In the genomic region with DNA sequence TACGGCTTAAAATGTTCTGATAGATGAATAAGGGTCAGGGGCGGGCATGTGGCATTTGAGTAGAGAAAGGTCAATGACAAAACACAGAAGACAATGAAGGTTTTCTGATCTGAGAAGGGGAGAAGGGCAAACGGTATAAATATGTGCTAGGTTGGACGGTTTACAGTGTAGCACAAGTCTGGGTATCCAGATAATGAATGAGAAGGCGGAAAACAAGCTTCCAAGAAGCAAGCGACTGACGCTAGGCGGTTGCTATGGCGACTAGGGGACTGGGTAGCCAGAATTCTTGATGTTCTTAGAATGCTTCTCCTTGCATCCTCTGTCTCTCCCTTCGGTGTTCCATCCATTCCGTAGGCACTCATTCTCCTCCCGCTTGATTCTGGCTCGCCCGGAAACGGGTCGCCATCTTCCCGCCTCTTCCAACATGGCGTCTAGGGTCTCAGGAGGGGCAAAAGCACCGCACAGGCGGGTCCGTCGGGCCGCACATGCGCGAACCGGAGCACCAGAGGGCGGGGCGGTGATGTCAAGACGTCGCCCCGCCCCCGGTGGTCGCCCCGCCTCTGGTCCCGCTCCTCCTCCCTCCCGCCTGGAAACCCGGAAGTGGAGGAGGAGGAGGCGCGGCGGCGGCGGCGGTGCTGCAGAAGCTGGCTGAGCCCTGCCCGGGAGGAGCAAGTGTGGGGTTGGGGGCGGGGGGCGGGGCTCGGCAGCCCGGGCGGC, we compare ENCODE assay signal across 8 mouse cellular contexts. TPM values are rescaled to one million over a fixed set of nuclear protein-coding genes. Genes with fewer than 3 reads are reported as not detected.
DNase-seq lines count a peak whose midpoint lies in the region; ATAC-seq and TF ChIP-seq lines count a peak whose summit lies in the region.

TSS of gene Ppp1r21 (plus strand) at position 600 of the 717 bp plus-strand sequence.

- ATAC-seq in embryonic facial prominence, embryonic 15.5 days (ENCODE audit: insufficient number of reproducible peaks, low FRiP score, low TSS enrichment, low read depth), result peak; percentile 97
- ATAC-seq in limb, embryonic 14.5 days (ENCODE audit: low FRiP score, low read depth), result peak; percentile 97
- ATAC-seq in midbrain, postnatal 0 days (ENCODE audit: low FRiP score), result peak; percentile 97

- no peaks in the 10 kb centered on the region for H3K9me3 ChIP-seq in embryonic facial prominence, embryonic 15.5 days (replicated peaks)
- no peaks in the 10 kb centered on the region for H3K9me3 ChIP-seq in limb, embryonic 14.5 days (ENCODE audit: control insufficient read depth, low read length)
- H3K9me3 ChIP-seq in midbrain, postnatal 0 days (ENCODE audit: low read length), result no peaks in the 10 kb centered on the region

- H3K4me1 ChIP-seq in bone marrow, adult 2 months (ENCODE audit: control insufficient read depth, insufficient read depth, low read length), result peaks cover 4% of the 10 kb centered on the region
- H3K4me1 ChIP-seq in embryonic facial prominence, embryonic 15.5 days, result peaks cover 16% of the 10 kb centered on the region; the same call in 1 of the 2 replicates
- peaks cover 3% of the 10 kb centered on the region; the same call in 1 of the 2 replicates for H3K4me1 ChIP-seq in limb, embryonic 14.5 days (ENCODE audit: control insufficient read depth, insufficient read depth, low read length)
- H3K4me1 ChIP-seq in midbrain, postnatal 0 days (ENCODE audit: insufficient read depth, low read length), result peaks cover 4% of the 10 kb centered on the region; the same call in 1 of the 2 replicates

- peak within 1 kb of the TSS; percentile 76 for H3K4me2 ChIP-seq in embryonic facial prominence, embryonic 15.5 days (replicated peaks)
- H3K4me2 ChIP-seq in limb, embryonic 14.5 days (replicated peaks; ENCODE audit: low read depth, low read length, severe bottlenecking), result peak within 1 kb of the TSS; percentile 59
- peak within 1 kb of the TSS; percentile 49 for H3K4me2 ChIP-seq in midbrain, postnatal 0 days (ENCODE audit: low read depth, low read length, poor library complexity, severe bottlenecking)

- TF ChIP-seq CTCF in bone marrow, adult 2 months (IDR thresholded peaks at IDR 0.05; ENCODE audit: control insufficient read depth, insufficient read depth, low read length), result no peak
- no peak for TF ChIP-seq CTCF in midbrain, postnatal 0 days (IDR thresholded peaks at IDR 0.05)

- H3K36me3 ChIP-seq in embryonic facial prominence, embryonic 15.5 days, result no peaks in the 10 kb centered on the region
- no peaks in the 10 kb centered on the region for H3K36me3 ChIP-seq in limb, embryonic 14.5 days (ENCODE audit: control insufficient read depth, insufficient read depth, low read length)
- H3K36me3 ChIP-seq in midbrain, postnatal 0 days (ENCODE audit: insufficient read depth, low read length), result no peaks in the 10 kb centered on the region

- peak; percentile 38; the same call in 1 of the 2 replicates for TF ChIP-seq POLR2A in bone marrow, adult 2 months (IDR thresholded peaks at IDR 0.05; ENCODE audit: borderline replicate concordance, control insufficient read depth, low read depth, low read length)
- TF ChIP-seq POLR2A in limb, embryonic 14.5 days (IDR thresholded peaks at IDR 0.05; ENCODE audit: borderline replicate concordance, extremely low read depth, insufficient read depth, insufficient read length), result peak; percentile 65; the same call in 1 of the 2 replicates

- H3K9ac ChIP-seq in embryonic facial prominence, embryonic 15.5 days, result peak within 1 kb of the TSS; percentile 58
- peak within 1 kb of the TSS; percentile 61 for H3K9ac ChIP-seq in limb, embryonic 14.5 days (ENCODE audit: low read depth, low read length, severe bottlenecking)
- H3K9ac ChIP-seq in midbrain, postnatal 0 days (replicated peaks; ENCODE audit: low read length, poor library complexity, severe bottlenecking), result peak within 1 kb of the TSS; percentile 75

- H3K27me3 ChIP-seq in embryonic facial prominence, embryonic 15.5 days, result no peaks in the 10 kb centered on the region
- no peaks in the 10 kb centered on the region for H3K27me3 ChIP-seq in limb, embryonic 14.5 days (ENCODE audit: control insufficient read depth, insufficient read depth, low read length)
- H3K27me3 ChIP-seq in midbrain, postnatal 0 days (ENCODE audit: insufficient read depth, low read length), result no peaks in the 10 kb centered on the region

- DNase-seq in 416B (ENCODE audit: low read depth), result peak; percentile 88
- peak; percentile 94 for DNase-seq in heart, adult 8-10 months (ENCODE audit: low spot score)
- DNase-seq in kidney, adult 9 months, result peak; percentile 99
- DNase-seq in limb, embryonic 14.5 days (ENCODE audit: low spot score), result peak; percentile 96
- DNase-seq in midbrain, postnatal 0 days (ENCODE audit: low spot score), result peak; percentile 98
- DNase-seq in spleen, postnatal 14 days (ENCODE audit: low spot score in 2 of 2), result peak; percentile 93 to 94

- peak within 1 kb of the TSS; percentile 61 for H3K27ac ChIP-seq in bone marrow, adult 2 months (ENCODE audit: control insufficient read depth, insufficient read depth, low read depth, low read length, poor library complexity)
- H3K27ac ChIP-seq in embryonic facial prominence, embryonic 15.5 days (replicated peaks), result peak within 1 kb of the TSS; percentile 80
- peak within 1 kb of the TSS; percentile 34 for H3K27ac ChIP-seq in limb, embryonic 14.5 days (replicated peaks; ENCODE audit: low read depth, low read length)
- peak within 1 kb of the TSS; percentile 95 for H3K27ac ChIP-seq in midbrain, postnatal 0 days (ENCODE audit: low read depth, low read length)

- 8% methylated on average over 49 of the region's 49 CpGs for WGBS in bone marrow, adult 2 months
- 6% methylated on average over 44 of the region's 49 CpGs for WGBS in embryonic facial prominence, embryonic 15.5 days
- 8% methylated on average over 35 of the region's 49 CpGs for WGBS in limb, embryonic 14.5 days
- 6% methylated on average over 31 of the region's 49 CpGs for WGBS in midbrain, postnatal 0 days

- peak within 1 kb of the TSS; percentile 94 for H3K4me3 ChIP-seq in bone marrow, adult 2 months (replicated peaks; ENCODE audit: control insufficient read depth, low read depth, low read length)
- H3K4me3 ChIP-seq in embryonic facial prominence, embryonic 15.5 days (replicated peaks), result peak within 1 kb of the TSS; percentile 76
- peak within 1 kb of the TSS; percentile 57 for H3K4me3 ChIP-seq in limb, embryonic 14.5 days (replicated peaks; ENCODE audit: low read length)
- H3K4me3 ChIP-seq in midbrain, postnatal 0 days (ENCODE audit: low read depth, low read length), result peak within 1 kb of the TSS; percentile 72

RNA-seq across cellular contexts. Expression of gene Ppp1r21, which starts in this region (rescaled TPM):
- polyA plus RNA-seq in bone marrow, adult 2 months (2011; ENCODE audit: insufficient read depth, insufficient read length, low replicate concordance, missing spikeins), result 24.1 and 26.5 TPM in 2 replicates
- polyA plus RNA-seq in embryonic facial prominence, embryonic 15.5 days (2015; fragmentation: Nextera tagmentation; extraction: Ambion mirVana), result 19.2 and 21.8 TPM in 2 replicates
- total RNA-seq in heart, adult 8-10 months (2022), result 10 to 100 TPM in 1 of 4 experiments, 1 to 10 TPM in 3; 6.3 to 11.3 (median 9.1) TPM
- 35.7 and 36.3 TPM in 2 replicates for polyA plus RNA-seq in limb, embryonic 14.5 days (2012; rRNA removed)
- 25.1 and 26.6 TPM in 2 replicates for polyA plus RNA-seq in limb, embryonic 14.5 days (2014; fragmentation: Nextera tagmentation; extraction: Ambion mirVana)
- 44.1 and 68.7 TPM in 2 replicates for total RNA-seq in midbrain, postnatal 0 days (2014; rRNA removed)
- polyA plus RNA-seq in midbrain, postnatal 0 days (2015; fragmentation: Nextera tagmentation; extraction: Ambion mirVana), result 36.6 and 36.7 TPM in 2 replicates

Comparison
In these comparisons a context has a peak if more than half of its experiments do, and no peak if none do; other contexts are left out.
1. Peak in every context shown above with its lines: DNase-seq, ATAC-seq, H3K4me3 ChIP-seq and H3K27ac ChIP-seq.
2. H3K27ac ChIP-seq: peak in every context shown above with its lines; median percentile 95 in midbrain, postnatal 0 days; 80 in embryonic facial prominence, embryonic 15.5 days; 61 in bone marrow, adult 2 months; 34 in limb, embryonic 14.5 days.